Comparison of ENCODE assay signal across 27 mouse cellular contexts in the genomic region with DNA sequence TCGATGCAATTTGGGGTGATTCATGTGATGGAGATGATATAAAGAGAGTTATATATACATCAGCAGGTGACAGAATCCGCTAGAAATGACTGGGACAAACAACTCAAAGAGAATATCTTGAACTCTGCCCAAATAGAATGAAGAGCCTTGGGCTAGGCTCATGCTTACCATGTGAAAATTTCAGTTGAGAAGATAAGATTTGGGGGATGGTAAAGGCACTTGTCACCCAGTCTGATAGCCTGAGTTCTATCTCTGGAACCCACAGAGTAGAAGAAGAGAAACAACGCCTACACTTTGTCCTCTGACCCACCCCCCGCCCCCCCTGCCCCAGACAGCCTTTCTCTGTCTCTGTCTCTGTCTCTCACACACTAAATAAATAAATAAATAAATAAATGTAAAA.
DNase-seq lines count a peak whose midpoint lies in the region; ATAC-seq and TF ChIP-seq lines count a peak whose summit lies in the region.
"Had no signal": no experiment of that assay in that cellular context is flagged by ENCODE, and none has a peak within 500 bp of the region (broad histone marks: within the 10 kb centered on the region; RNA-seq: fewer than 3 reads in every experiment).

No protein-coding gene starts in this region.

- no peak overlapping the region for H3K4me2 ChIP-seq in hindbrain, embryonic 13.5 days
- no peak overlapping the region for H3K4me2 ChIP-seq in hindbrain, embryonic 14.5 days (replicated peaks)
- peak overlapping the region; percentile 25 for H3K4me2 ChIP-seq in liver, embryonic 12.5 days
- no peak overlapping the region for H3K4me2 ChIP-seq in liver, postnatal 0 days (ENCODE audit: low read depth, low read length)
- H3K4me2 ChIP-seq: heart, embryonic 12.5 days; lung, embryonic 14.5 days; midbrain, embryonic 11.5 days had no signal

- H3K4me3 ChIP-seq in hindbrain, embryonic 13.5 days, result no peak overlapping the region
- H3K4me3 ChIP-seq in hindbrain, embryonic 14.5 days (replicated peaks; ENCODE audit: low read length), result no peak overlapping the region
- no peak overlapping the region for H3K4me3 ChIP-seq in G1E (ENCODE audit: low read depth, low read length)
- no peak overlapping the region for H3K4me3 ChIP-seq in liver, embryonic 12.5 days
- H3K4me3 ChIP-seq in liver, postnatal 0 days (ENCODE audit: low read depth, low read length), result no peak overlapping the region
- H3K4me3 ChIP-seq: heart, adult 2 months; heart, embryonic 12.5 days had no signal

- no peak for DNase-seq in hindbrain, embryonic 14.5 days (ENCODE audit: low spot score)
- no peak for DNase-seq in G1E (ENCODE audit: low spot score)
- DNase-seq in liver, postnatal 0 days, result no peak
- no peak for DNase-seq in kidney, adult 18-20 months
- no peak for DNase-seq in frontal cortex, adult 2 months (ENCODE audit: extremely low spot score in 1 of 2, low spot score in 1 of 2)
- DNase-seq: adrenal gland, adult 2 months; adrenal gland, postnatal 36 days; cerebellum, adult 2 months; cerebellum, postnatal 14 days; heart, adult 2 months; heart, postnatal 4 days; kidney, postnatal 25 days; left cerebral cortex, postnatal 4 days; lung, embryonic 14.5 days; lung, postnatal 14 days; right cerebral cortex, postnatal 25 days; spleen, adult 18-20 months had no signal

- peaks cover 38% of the 10 kb centered on the region for H3K4me1 ChIP-seq in hindbrain, embryonic 13.5 days (replicated peaks)
- H3K4me1 ChIP-seq in hindbrain, embryonic 14.5 days (replicated peaks; ENCODE audit: control insufficient read depth, insufficient read depth, low read length), result peaks cover 22% of the 10 kb centered on the region
- H3K4me1 ChIP-seq in G1E (ENCODE audit: insufficient read depth, low read depth, low read length), result peaks cover 71% of the 10 kb centered on the region
- peaks cover 69% of the 10 kb centered on the region for H3K4me1 ChIP-seq in liver, embryonic 12.5 days
- H3K4me1 ChIP-seq in liver, postnatal 0 days (ENCODE audit: insufficient read depth), result peaks cover 36% of the 10 kb centered on the region

- no peak for TF ChIP-seq CTCF in G1E (IDR thresholded peaks at IDR 0.05; ENCODE audit: low read depth, low read length)
- no peak for TF ChIP-seq CTCF in liver, postnatal 0 days (IDR thresholded peaks at IDR 0.05; ENCODE audit: low read depth)

- TF ChIP-seq EP300 in liver, postnatal 0 days (IDR thresholded peaks at IDR 0.05; ENCODE audit: low read depth), result peak; percentile 70

- 90% methylated on average over 4 of the region's 4 CpGs for WGBS in hindbrain, embryonic 13.5 days
- WGBS in hindbrain, embryonic 14.5 days, result 90% methylated on average over 4 of the region's 4 CpGs
- 53% methylated on average over 4 of the region's 4 CpGs for WGBS in liver, embryonic 12.5 days (ENCODE audit: insufficient replicate concordance)
- 54% methylated on average over 4 of the region's 4 CpGs for WGBS in liver, postnatal 0 days (ENCODE audit: insufficient replicate concordance)

- H3K9ac ChIP-seq in hindbrain, embryonic 13.5 days, result no peak overlapping the region
- H3K9ac ChIP-seq in hindbrain, embryonic 14.5 days, result no peak overlapping the region
- peak overlapping the region; percentile 28; the same call in 1 of the 2 replicates for H3K9ac ChIP-seq in liver, embryonic 12.5 days
- no peak overlapping the region for H3K9ac ChIP-seq in liver, postnatal 0 days (replicated peaks)
- H3K9ac ChIP-seq: heart, embryonic 12.5 days; lung, embryonic 14.5 days had no signal

- 0 out of 2 replicates have a peak overlapping the region, but pooled peaks have one; percentile 60 for H3K27ac ChIP-seq in hindbrain, embryonic 13.5 days
- H3K27ac ChIP-seq in hindbrain, embryonic 14.5 days, result no peak overlapping the region
- H3K27ac ChIP-seq in liver, embryonic 12.5 days, result peak overlapping the region; percentile 34
- H3K27ac ChIP-seq in liver, postnatal 0 days (ENCODE audit: low read depth), result no peak overlapping the region
- H3K27ac ChIP-seq: heart, adult 2 months; hindbrain, postnatal 0 days had no signal

- H3K9me3 ChIP-seq in hindbrain, embryonic 13.5 days, result no peaks in the 10 kb centered on the region
- H3K9me3 ChIP-seq in hindbrain, embryonic 14.5 days (ENCODE audit: control insufficient read depth, low read length), result no peaks in the 10 kb centered on the region
- no peaks in the 10 kb centered on the region for H3K9me3 ChIP-seq in G1E (replicated peaks)
- H3K9me3 ChIP-seq in liver, embryonic 12.5 days (replicated peaks), result no peaks in the 10 kb centered on the region
- no peaks in the 10 kb centered on the region for H3K9me3 ChIP-seq in liver, postnatal 0 days (ENCODE audit: low read length)
- H3K9me3 ChIP-seq: heart, embryonic 12.5 days had no signal

- no peak for ATAC-seq in hindbrain, embryonic 13.5 days (ENCODE audit: low FRiP score)
- no peak for ATAC-seq in hindbrain, embryonic 14.5 days (ENCODE audit: low FRiP score)
- peak; percentile 77 for ATAC-seq in G1E (ENCODE audit: extremely low read depth, insufficient number of reproducible peaks, low FRiP score, poor library complexity, severe bottlenecking)
- ATAC-seq in liver, embryonic 12.5 days, result peak; percentile 85
- no peak; the same call in 1 of the 2 replicates for ATAC-seq in liver, postnatal 0 days
- ATAC-seq: activated CD4-positive, CD25-positive, alpha-beta regulatory T cell, adult 4 months; CD4-positive, CD25-positive, alpha-beta regulatory T cell, adult 4 months; forebrain, embryonic 14.5 days; hindbrain, postnatal 0 days; intestine, postnatal 0 days; midbrain, embryonic 16.5 days had no signal

- H3K36me3 ChIP-seq in hindbrain, embryonic 13.5 days, result peaks cover 31% of the 10 kb centered on the region
- H3K36me3 ChIP-seq in hindbrain, embryonic 14.5 days (replicated peaks; ENCODE audit: control insufficient read depth, insufficient read depth), result peaks cover 29% of the 10 kb centered on the region
- no peaks in the 10 kb centered on the region for H3K36me3 ChIP-seq in G1E (replicated peaks)
- no peaks in the 10 kb centered on the region for H3K36me3 ChIP-seq in liver, embryonic 12.5 days
- H3K36me3 ChIP-seq in liver, postnatal 0 days (replicated peaks; ENCODE audit: insufficient read depth, low read length), result no peaks in the 10 kb centered on the region

- H3K27me3 ChIP-seq in hindbrain, embryonic 13.5 days, result no peaks in the 10 kb centered on the region
- no peaks in the 10 kb centered on the region for H3K27me3 ChIP-seq in hindbrain, embryonic 14.5 days (ENCODE audit: control insufficient read depth, insufficient read depth, low read length)
- peaks cover 8% of the 10 kb centered on the region for H3K27me3 ChIP-seq in G1E (ENCODE audit: insufficient read depth, low read length)
- no peaks in the 10 kb centered on the region for H3K27me3 ChIP-seq in liver, embryonic 12.5 days (replicated peaks)
- no peaks in the 10 kb centered on the region for H3K27me3 ChIP-seq in liver, postnatal 0 days (ENCODE audit: insufficient read depth, low read length)
- H3K27me3 ChIP-seq: heart, embryonic 12.5 days had no signal

Comparison
In these comparisons a context has a peak if more than half of its experiments do, and no peak if none do; other contexts are left out.
1. ATAC-seq: peak in G1E (single experiment) and liver, embryonic 12.5 days (single experiment); none in hindbrain, embryonic 13.5 days (single experiment), hindbrain, embryonic 14.5 days (single experiment) and liver, postnatal 0 days (single experiment).
2. H3K27ac ChIP-seq: peak in hindbrain, embryonic 13.5 days (single experiment) and liver, embryonic 12.5 days (single experiment); none in hindbrain, embryonic 14.5 days (single experiment) and liver, postnatal 0 days (single experiment).